Mouse (Mus musculus) embryonic facial prominence, embryonic 12.5 days (tissue): ENCODE measurements around the gene Atp13a3. TPM values are rescaled to one million over a fixed set of nuclear protein-coding genes. Genes with fewer than 3 reads are reported as not detected.

Experiments
- ATAC-seq: fragments of 200-750 bp; cut with Nextera tagmentation; 2 replicates; pipeline ENCODE4 v1.8.0; 2017; ENCODE audit not compliant: insufficient number of reproducible peaks, insufficient read depth, low FRiP score, low TSS enrichment
- H3K27ac ChIP-seq: fragments of 300-500 bp; sonication (generic); 2 replicates; pipeline ENCODE4 v1.5.1; 2016; ENCODE audit warnings: mild to moderate bottlenecking
- H3K27me3 ChIP-seq: fragments of 300-500 bp; sonication (generic); 2 replicates; pipeline ENCODE4 v1.6.1; 2016; ENCODE audit warnings: mild to moderate bottlenecking, moderate library complexity
- H3K36me3 ChIP-seq: fragments of 300-500 bp; sonication (generic); 2 replicates; pipeline ENCODE4 v1.6.1; 2016; ENCODE audit warnings: mild to moderate bottlenecking
- H3K4me1 ChIP-seq: fragments of 300-500 bp; sonication (generic); 2 replicates; pipeline ENCODE4 v1.6.1; 2016
- H3K4me2 ChIP-seq: fragments of 300-500 bp; sonication (generic); replicated peaks from 2 replicates; pipeline ENCODE4 v1.6.1; 2016; ENCODE audit warnings: mild to moderate bottlenecking, moderate library complexity
- H3K4me3 ChIP-seq: fragments of 300-500 bp; sonication (generic); 2 replicates; pipeline ENCODE4 v1.5.1; 2016; ENCODE audit warnings: mild to moderate bottlenecking
- H3K9ac ChIP-seq: fragments of 300-500 bp; sonication (generic); 2 replicates; pipeline ENCODE4 v1.6.1; 2016; ENCODE audit warnings: mild to moderate bottlenecking, moderate library complexity
- H3K9me3 ChIP-seq: fragments of 300-500 bp; sonication (generic); 2 replicates; pipeline ENCODE4 v1.6.1; 2016; ENCODE audit warnings: mild to moderate bottlenecking, moderate library complexity
- WGBS: fragments of 180-500 bp; shearing (Covaris S2); methylation state at CpG from one replicate; pipeline ENCODE4 v1.1.7; 2016; 5-methylcytosine and 5-hydroxymethylcytosine counted together
- polyA plus RNA-seq: library from polyadenylated mRNA; unstranded; fragments of >200 nt; fragmentation: Nextera tagmentation; extraction: Ambion mirVana; gene quantifications from 2 replicates; pipeline ENCODE4 v1.2.1, GENCODE M21; 2016

Gene Atp13a3
- polyA plus RNA-seq, 1 experiment from 2014 or later = 13.1 TPM

GRCm38 (mm10) chr16:30410914-30411313 is 5.1 kb upstream of the Atp13a3 start:
- no peak overlapping the region for H3K9ac ChIP-seq
- no peak for ATAC-seq
- no peak overlapping the region for H3K27ac ChIP-seq
- WGBS = 88% methylated on average over 4 of the region's 4 CpGs
- no peaks in the 10 kb centered on the region for H3K4me1 ChIP-seq
- H3K4me3 ChIP-seq = no peak overlapping the region
- H3K4me2 ChIP-seq = no peak overlapping the region
- no peaks in the 10 kb centered on the region for H3K9me3 ChIP-seq
- H3K27me3 ChIP-seq = no peaks in the 10 kb centered on the region
- H3K36me3 ChIP-seq = no peaks in the 10 kb centered on the region

GRCm38 (mm10) chr16:30407513-30407912 is 1.7 kb upstream of the Atp13a3 start:
- Histone ChIP-seq H3K4me2 (no peak overlapping the region), H3K27me3 (no peaks in the 10 kb centered on the region), H3K4me1 (no peaks in the 10 kb centered on the region), H3K4me3 (no peak overlapping the region), H3K36me3 (no peaks in the 10 kb centered on the region), H3K9me3 (no peaks in the 10 kb centered on the region), H3K9ac (no peak overlapping the region), H3K27ac (no peak overlapping the region)
- WGBS = 74% methylated on average over 2 of the region's 2 CpGs
- ATAC-seq = no peak

DNA sequence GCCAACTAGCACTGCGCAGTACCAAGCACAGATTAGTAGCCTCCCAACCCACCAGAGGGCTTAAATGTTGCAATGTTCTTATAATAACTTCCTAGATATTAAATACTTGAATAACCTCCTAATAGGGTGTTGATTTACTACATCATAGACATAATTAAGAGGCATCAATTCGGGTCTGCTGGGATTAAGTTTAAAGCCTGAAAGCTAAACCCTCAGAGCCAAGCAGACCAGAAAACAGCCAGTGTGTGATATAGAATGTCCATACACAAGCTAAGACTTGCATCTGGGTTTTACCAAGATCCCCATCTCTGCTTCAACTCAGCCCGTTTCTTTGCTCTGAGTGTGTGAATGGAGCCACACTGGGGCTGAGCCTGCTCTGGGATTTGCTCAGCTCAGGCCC is 2.2 kb downstream of the Atp13a3 start:
- no peaks in the 10 kb centered on the region for H3K36me3 ChIP-seq
- no peak overlapping the region for H3K9ac ChIP-seq
- no peak overlapping the region for H3K4me2 ChIP-seq
- H3K4me1 ChIP-seq = no peaks in the 10 kb centered on the region
- no peak overlapping the region for H3K27ac ChIP-seq
- 76% methylated on average over 3 of the region's 3 CpGs for WGBS
- no peaks in the 10 kb centered on the region for H3K9me3 ChIP-seq
- no peak overlapping the region for H3K4me3 ChIP-seq
- ATAC-seq = no peak
- no peaks in the 10 kb centered on the region for H3K27me3 ChIP-seq

- no peak overlapping the region for H3K4me3 ChIP-seq
- ATAC-seq = no peak; the same call in 1 of the 2 replicates
These were observed 8.4 kb downstream of the Atp13a3 start for GRCm38 (mm10) chr16:30397127-30398057.

DNA sequence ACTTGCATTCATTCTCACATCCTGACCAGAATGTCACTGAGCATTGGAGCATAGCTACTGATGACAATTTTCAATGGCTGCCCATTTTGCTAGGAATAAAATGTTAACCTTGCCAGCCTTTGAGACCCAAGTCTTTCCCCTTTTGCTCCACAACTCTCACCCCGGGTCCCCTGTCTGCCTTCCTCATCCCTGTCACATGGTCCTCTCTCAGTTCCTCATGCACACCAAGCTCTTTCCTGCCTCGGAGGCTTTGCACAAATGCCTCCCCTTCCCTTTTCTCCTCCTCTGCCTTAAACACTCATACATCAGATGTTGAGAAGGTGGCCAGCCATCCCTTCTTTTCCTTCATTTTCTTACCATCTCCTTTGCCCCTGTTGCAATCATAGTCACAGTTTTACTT is 10.6 kb downstream of the Atp13a3 start:
- Histone ChIP-seq H3K4me2 (no peak overlapping the region), H3K36me3 (no peaks in the 10 kb centered on the region), H3K9me3 (no peaks in the 10 kb centered on the region), H3K27ac (no peak overlapping the region), H3K4me1 (peaks cover 12% of the 10 kb centered on the region; the same call in 1 of the 2 replicates), H3K9ac (no peak overlapping the region), H3K27me3 (no peaks in the 10 kb centered on the region), H3K4me3 (no peak overlapping the region)
- WGBS = 79% methylated on average over 2 of the region's 2 CpGs
- ATAC-seq = no peak

More at GRCm38 (mm10) chr16:30397127-30398057, 8.4 kb downstream of the Atp13a3 start:
- WGBS = 37% methylated on average over 15 of the region's 15 CpGs
- no peak overlapping the region for H3K9ac ChIP-seq
- no peaks in the 10 kb centered on the region for H3K9me3 ChIP-seq
- 0 out of 2 replicates have a peak overlapping the region, but pooled peaks have one; percentile 9 for H3K27ac ChIP-seq
- H3K27me3 ChIP-seq = no peaks in the 10 kb centered on the region
- no peaks in the 10 kb centered on the region for H3K36me3 ChIP-seq
- H3K4me2 ChIP-seq = no peak overlapping the region
- H3K4me1 ChIP-seq = peaks cover 12% of the 10 kb centered on the region; the same call in 1 of the 2 replicates

DNA sequence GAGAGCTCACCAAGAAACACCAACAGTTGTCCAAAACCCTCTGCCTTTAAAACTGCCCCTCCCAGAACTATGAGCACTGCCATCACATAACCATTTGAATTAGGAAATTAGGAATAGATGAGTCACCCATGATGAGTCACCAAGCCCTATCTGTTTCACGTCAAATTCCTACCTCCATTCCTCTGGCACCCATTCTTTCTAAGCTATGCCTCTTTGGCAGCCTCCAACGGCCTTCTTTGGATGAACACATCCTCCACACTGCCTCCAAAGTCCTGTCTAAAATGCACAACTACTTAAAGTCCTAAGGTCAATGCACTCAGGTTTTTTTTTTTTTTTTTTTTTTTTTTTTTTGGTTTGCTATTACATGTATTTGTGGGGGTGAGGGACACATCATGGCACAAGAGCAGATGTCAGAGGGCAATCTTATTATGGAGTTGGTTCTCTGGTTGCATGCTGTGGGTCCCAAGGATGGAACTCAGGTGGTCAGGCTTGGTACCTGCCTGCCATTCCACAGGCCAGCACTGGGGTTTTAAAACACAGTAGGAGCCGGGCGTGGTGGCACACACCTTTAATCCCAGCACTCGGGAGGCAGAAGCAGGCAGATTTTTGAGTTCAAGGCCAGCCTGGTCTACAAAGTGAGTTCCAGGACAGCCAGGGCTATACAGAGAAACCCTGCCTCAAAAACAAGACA is 15.0 kb downstream of the Atp13a3 start:
- Histone ChIP-seq H3K4me2 (no peak overlapping the region), H3K36me3 (0 out of 2 replicates have a peak, but pooled peaks cover 2% of the 10 kb centered on the region), H3K27ac (no peak overlapping the region), H3K9me3 (no peaks in the 10 kb centered on the region), H3K9ac (no peak overlapping the region), H3K27me3 (no peaks in the 10 kb centered on the region), H3K4me1 (peaks cover 16% of the 10 kb centered on the region), H3K4me3 (no peak overlapping the region)
- WGBS = 85% methylated on average over 5 of the region's 5 CpGs
- ATAC-seq = no peak

DNA sequence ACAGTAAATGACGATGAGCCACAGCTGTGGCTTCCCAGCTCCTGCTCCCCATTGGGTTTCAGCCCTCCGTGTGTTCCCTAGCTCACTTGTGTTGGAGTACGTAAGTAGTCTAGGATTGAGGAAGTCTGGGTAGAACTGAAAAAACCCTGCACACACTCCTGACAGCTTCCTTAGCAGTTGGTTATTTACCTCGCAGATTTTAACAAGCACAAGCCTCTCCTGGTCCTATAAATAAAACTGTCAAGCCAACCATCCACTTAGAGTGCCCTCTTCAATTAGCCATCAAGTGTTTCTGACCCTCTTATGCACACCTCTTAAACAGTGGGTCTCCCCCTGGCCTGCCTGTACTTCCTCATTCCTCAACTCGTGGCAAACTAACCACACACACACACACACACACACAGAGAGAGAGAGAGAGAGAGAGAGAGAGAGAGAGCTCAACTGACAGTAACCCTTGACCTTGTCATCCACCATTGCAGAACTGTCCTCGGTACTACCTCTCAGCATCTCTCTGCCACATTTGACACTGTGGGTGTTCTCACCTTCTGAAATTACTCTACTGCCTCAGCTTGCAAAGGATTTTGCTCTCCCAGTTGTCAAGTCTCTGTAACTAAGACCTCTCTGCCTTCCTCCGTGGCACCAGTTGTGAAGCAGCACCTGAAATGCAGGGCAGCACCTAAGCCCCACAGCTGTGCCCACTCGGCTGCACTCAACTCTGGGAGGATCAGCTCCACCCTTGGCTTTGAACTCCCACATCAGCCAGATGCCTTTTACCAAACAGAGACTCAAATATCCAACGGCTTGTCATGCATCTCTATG is 15.7 kb downstream of the Atp13a3 start:
- H3K9me3 ChIP-seq = no peaks in the 10 kb centered on the region
- H3K9ac ChIP-seq = peak overlapping the region; percentile 94; the same call in 1 of the 2 replicates
- no peak for ATAC-seq
- no peak overlapping the region for H3K4me3 ChIP-seq
- 0 out of 2 replicates have a peak, but pooled peaks cover 4% of the 10 kb centered on the region for H3K36me3 ChIP-seq
- H3K4me2 ChIP-seq = peak overlapping the region; percentile 95
- H3K27me3 ChIP-seq = no peaks in the 10 kb centered on the region
- H3K27ac ChIP-seq = no peak overlapping the region
- WGBS = 75% methylated on average over 9 of the region's 9 CpGs
- H3K4me1 ChIP-seq = peaks cover 16% of the 10 kb centered on the region

DNA sequence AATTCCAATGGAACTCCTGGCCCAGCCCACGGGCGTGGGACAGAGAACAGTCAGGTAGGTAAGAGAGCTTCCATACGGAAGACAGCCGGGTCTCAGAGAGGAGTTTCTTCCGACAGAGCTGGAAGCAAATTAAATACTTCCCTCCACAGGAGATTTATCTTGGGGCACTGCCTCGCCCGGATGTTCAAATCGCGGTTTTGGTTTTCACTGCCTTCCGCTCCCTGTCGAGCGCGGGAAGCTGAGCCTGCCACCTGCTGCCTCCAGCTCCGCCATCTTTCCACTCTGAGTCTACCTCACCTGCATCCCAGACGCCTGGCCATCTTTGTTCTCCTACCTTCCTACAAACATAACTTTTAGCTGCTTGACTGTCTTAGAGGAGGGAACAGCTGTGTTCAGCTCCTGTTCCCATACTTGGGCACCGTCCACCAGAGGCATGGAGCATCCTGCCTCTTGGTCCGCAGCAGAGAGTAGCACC is 16.5 kb downstream of the Atp13a3 start:
- peak overlapping the region; percentile 80 for H3K27ac ChIP-seq
- 6% methylated on average over 17 of the region's 17 CpGs for WGBS
- no peak for ATAC-seq

DNA sequence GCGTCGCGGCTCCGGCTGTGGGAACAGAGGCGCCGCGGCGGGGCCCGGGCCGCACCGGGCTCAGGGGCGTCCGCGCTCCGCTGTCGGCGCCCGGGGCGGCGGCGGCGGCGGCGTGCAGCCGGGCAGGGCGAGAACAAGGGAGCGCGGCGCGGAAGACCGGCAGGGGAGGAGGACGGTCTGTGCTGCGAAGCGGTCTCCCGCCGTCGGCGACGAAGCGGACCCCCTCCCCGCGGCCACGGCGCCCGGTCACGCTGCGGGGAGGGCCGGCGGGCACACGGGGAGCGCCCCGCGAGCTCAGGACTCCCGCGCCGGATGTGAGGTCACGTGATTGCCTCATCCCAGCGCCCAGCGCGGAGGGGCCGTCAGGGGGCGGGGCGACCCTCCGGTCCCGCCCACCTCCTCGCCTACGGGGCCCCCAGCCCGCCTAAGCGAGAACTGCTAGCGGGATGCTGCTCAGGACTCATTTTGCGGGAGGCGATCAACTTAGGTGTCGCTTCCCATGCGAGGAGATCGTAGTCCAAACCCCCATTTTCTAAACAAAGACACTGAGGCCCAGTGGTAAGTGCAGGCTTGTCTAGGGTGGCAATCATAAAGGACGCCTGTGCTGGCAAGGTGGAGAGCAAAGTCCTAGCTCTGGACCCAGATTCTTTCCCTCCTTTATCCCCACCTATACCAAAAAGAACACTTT is 17.1 kb downstream of the Atp13a3 start:
- Histone ChIP-seq H3K27me3 (no peaks in the 10 kb centered on the region), H3K4me1 (peaks cover 16% of the 10 kb centered on the region), H3K4me3 (peak overlapping the region; percentile 97), H3K9ac (peak overlapping the region; percentile 94), H3K27ac (peak overlapping the region; percentile 80), H3K4me2 (peak overlapping the region; percentile 95), H3K9me3 (no peaks in the 10 kb centered on the region), H3K36me3 (0 out of 2 replicates have a peak, but pooled peaks cover 4% of the 10 kb centered on the region)
- peak; percentile 86 for ATAC-seq
- WGBS = under 1% methylated on average over 71 of the region's 76 CpGs

More for the DNA sequence above, 16.5 kb downstream of the Atp13a3 start:
- Histone ChIP-seq H3K4me2 (peak overlapping the region; percentile 95), H3K4me1 (peaks cover 16% of the 10 kb centered on the region), H3K4me3 (peak overlapping the region; percentile 97), H3K36me3 (0 out of 2 replicates have a peak, but pooled peaks cover 4% of the 10 kb centered on the region), H3K9me3 (no peaks in the 10 kb centered on the region), H3K27me3 (no peaks in the 10 kb centered on the region), H3K9ac (peak overlapping the region; percentile 94)

DNA sequence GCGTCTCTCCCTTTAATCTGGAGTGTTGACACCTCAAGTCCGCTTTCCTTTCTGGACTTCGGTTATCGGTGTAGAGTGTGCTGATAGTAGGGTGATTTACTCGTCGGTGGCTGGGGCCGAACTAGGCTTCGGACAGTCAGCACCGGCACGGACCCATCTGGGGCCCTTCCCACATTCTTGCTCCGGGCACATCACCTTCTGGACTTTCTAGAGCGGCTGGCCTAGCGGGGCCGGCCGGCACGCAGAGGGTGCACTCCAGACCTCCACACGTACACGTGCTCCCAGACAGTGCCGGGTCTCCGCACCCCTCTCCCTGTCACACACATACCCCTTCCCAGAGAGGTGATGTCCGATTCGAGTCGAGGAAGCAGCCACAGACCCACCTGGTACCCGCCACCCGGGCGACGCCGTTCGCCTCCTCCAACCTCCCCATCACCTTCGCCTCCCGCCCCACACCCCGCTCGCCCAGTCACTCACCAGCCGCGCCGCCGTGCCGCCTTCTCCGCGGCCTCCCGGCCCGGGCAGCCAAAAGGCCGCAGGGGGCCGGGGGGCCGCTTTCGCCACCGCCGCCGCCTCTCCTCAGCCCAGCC is 17.8 kb downstream of the Atp13a3 start:
- ATAC-seq = peak; percentile 70
- Histone ChIP-seq H3K4me2 (peak overlapping the region; percentile 95), H3K9me3 (no peaks in the 10 kb centered on the region), H3K4me3 (peak overlapping the region; percentile 97), H3K27me3 (no peaks in the 10 kb centered on the region), H3K4me1 (peaks cover 16% of the 10 kb centered on the region), H3K9ac (peak overlapping the region; percentile 94), H3K36me3 (0 out of 2 replicates have a peak, but pooled peaks cover 9% of the 10 kb centered on the region), H3K27ac (peak overlapping the region; percentile 74; the same call in 1 of the 2 replicates)
- under 1% methylated on average over 49 of the region's 49 CpGs for WGBS
